Mouse (Mus musculus): ENCODE measurements at regions not wholly inside any gene's neighbourhood (a gene's known extent, or its start where the extent isn't known, plus 50 kb on each side); places are given as distances from the start of the nearest gene placed in this dataset.

GRCm38 (mm10) chr3:100773237-100773636 lies 52.0 kb upstream of the Vtcn1 start:
- H3K27ac ChIP-seq (ENCODE audit: low read depth, low read length), result no peak overlapping the region
- H3K4me1 ChIP-seq (replicated peaks; ENCODE audit: control insufficient read depth, insufficient read depth, low read length), result 0 out of 2 replicates have a peak, but pooled peaks cover 2% of the 10 kb centered on the region
- no peak for ATAC-seq (replicated peaks; ENCODE audit: low FRiP score)
- WGBS, result 71% methylated on average over 6 of the region's 6 CpGs
- no peaks in the 10 kb centered on the region for H3K9me3 ChIP-seq (ENCODE audit: control insufficient read depth, low read length)
- no peak overlapping the region for H3K4me3 ChIP-seq (ENCODE audit: low read depth, low read length)
- H3K27me3 ChIP-seq (replicated peaks; ENCODE audit: control insufficient read depth, insufficient read depth, low read length), result no peaks in the 10 kb centered on the region
- no peak for DNase-seq (ENCODE audit: low spot score)
- no peaks in the 10 kb centered on the region for H3K36me3 ChIP-seq (ENCODE audit: control insufficient read depth, insufficient read depth, low read length)
- H3K9ac ChIP-seq (ENCODE audit: low read depth, low read length), result no peak overlapping the region
- H3K4me2 ChIP-seq, result no peak overlapping the region

GRCm38 (mm10) chr3:100771363-100771762 lies 53.9 kb upstream of the Vtcn1 start:
- DNase-seq (ENCODE audit: low spot score), result no peak
- Histone ChIP-seq H3K9me3 (ENCODE audit: control insufficient read depth, low read length) (no peaks in the 10 kb centered on the region), H3K36me3 (ENCODE audit: control insufficient read depth, insufficient read depth, low read length) (no peaks in the 10 kb centered on the region), H3K4me1 (replicated peaks; ENCODE audit: control insufficient read depth, insufficient read depth, low read length) (0 out of 2 replicates have a peak, but pooled peaks cover 2% of the 10 kb centered on the region), H3K27ac (ENCODE audit: low read depth, low read length) (no peak overlapping the region), H3K4me3 (ENCODE audit: low read depth, low read length) (no peak overlapping the region), H3K27me3 (replicated peaks; ENCODE audit: control insufficient read depth, insufficient read depth, low read length) (no peaks in the 10 kb centered on the region), H3K4me2 (no peak overlapping the region), H3K9ac (ENCODE audit: low read depth, low read length) (no peak overlapping the region)
- WGBS, result 64% methylated on average over 4 of the region's 4 CpGs
- ATAC-seq (replicated peaks; ENCODE audit: low FRiP score), result no peak

- no peak overlapping the region for H3K27ac ChIP-seq (ENCODE audit: low read depth, low read length)
- no peak overlapping the region for H3K4me3 ChIP-seq (ENCODE audit: low read depth, low read length)
- 86% methylated on average over 3 of the region's 3 CpGs for WGBS
- H3K4me2 ChIP-seq, result no peak overlapping the region
- DNase-seq (ENCODE audit: low spot score), result no peak
- H3K27me3 ChIP-seq (replicated peaks; ENCODE audit: control insufficient read depth, insufficient read depth, low read length), result no peaks in the 10 kb centered on the region
- no peak for ATAC-seq (replicated peaks; ENCODE audit: low FRiP score)
- no peak overlapping the region for H3K9ac ChIP-seq (ENCODE audit: low read depth, low read length)
- no peaks in the 10 kb centered on the region for H3K36me3 ChIP-seq (ENCODE audit: control insufficient read depth, insufficient read depth, low read length)
- H3K4me1 ChIP-seq (replicated peaks; ENCODE audit: control insufficient read depth, insufficient read depth, low read length), result 0 out of 2 replicates have a peak, but pooled peaks cover 2% of the 10 kb centered on the region
- H3K9me3 ChIP-seq (ENCODE audit: control insufficient read depth, low read length), result no peaks in the 10 kb centered on the region
These were observed 54.4 kb upstream of the Vtcn1 start for GRCm38 (mm10) chr3:100770841-100771240.

- Histone ChIP-seq H3K27ac (ENCODE audit: low read depth, low read length) (no peak overlapping the region), H3K9ac (ENCODE audit: low read depth, low read length) (no peak overlapping the region), H3K27me3 (replicated peaks; ENCODE audit: control insufficient read depth, insufficient read depth, low read length) (no peaks in the 10 kb centered on the region), H3K4me3 (ENCODE audit: low read depth, low read length) (no peak overlapping the region), H3K4me2 (no peak overlapping the region), H3K36me3 (ENCODE audit: control insufficient read depth, insufficient read depth, low read length) (no peaks in the 10 kb centered on the region), H3K9me3 (ENCODE audit: control insufficient read depth, low read length) (no peaks in the 10 kb centered on the region), H3K4me1 (replicated peaks; ENCODE audit: control insufficient read depth, insufficient read depth, low read length) (0 out of 2 replicates have a peak, but pooled peaks cover 5% of the 10 kb centered on the region)
- DNase-seq (ENCODE audit: low spot score), result no peak
- 83% methylated on average over 4 of the region's 4 CpGs for WGBS
- ATAC-seq (replicated peaks; ENCODE audit: low FRiP score), result no peak
These were observed 56.1 kb upstream of the Vtcn1 start for GRCm38 (mm10) chr3:100769146-100769545.

- Histone ChIP-seq H3K27me3 (replicated peaks; ENCODE audit: control insufficient read depth, insufficient read depth, low read length) (no peaks in the 10 kb centered on the region), H3K9ac (ENCODE audit: low read depth, low read length) (0 out of 2 replicates have a peak overlapping the region, but pooled peaks have one; percentile 14), H3K36me3 (ENCODE audit: control insufficient read depth, insufficient read depth, low read length) (no peaks in the 10 kb centered on the region), H3K4me1 (replicated peaks; ENCODE audit: control insufficient read depth, insufficient read depth, low read length) (0 out of 2 replicates have a peak, but pooled peaks cover 5% of the 10 kb centered on the region), H3K27ac (ENCODE audit: low read depth, low read length) (no peak overlapping the region), H3K4me2 (peak overlapping the region; percentile 39), H3K4me3 (ENCODE audit: low read depth, low read length) (no peak overlapping the region), H3K9me3 (ENCODE audit: control insufficient read depth, low read length) (no peaks in the 10 kb centered on the region)
- ATAC-seq (replicated peaks; ENCODE audit: low FRiP score) (no peak), DNase-seq (ENCODE audit: low spot score) (peak; percentile 37)
- 61% methylated on average over 15 of the region's 15 CpGs for WGBS
These were observed 57.1 kb upstream of the Vtcn1 start for GRCm38 (mm10) chr3:100768170-100768624.

- no peak for ATAC-seq (replicated peaks; ENCODE audit: low FRiP score)
- no peaks in the 10 kb centered on the region for H3K27me3 ChIP-seq (replicated peaks; ENCODE audit: control insufficient read depth, insufficient read depth, low read length)
- WGBS, result 46% methylated on average over 7 of the region's 7 CpGs
These were observed 59.9 kb upstream of the Vtcn1 start for GRCm38 (mm10) chr3:100765323-100765722.

GRCm38 (mm10) chr3:100762895-100763294 lies 62.4 kb upstream of the Vtcn1 start:
- ATAC-seq (replicated peaks; ENCODE audit: low FRiP score) (no peak), DNase-seq (ENCODE audit: low spot score) (no peak)
- no peaks in the 10 kb centered on the region for H3K36me3 ChIP-seq (ENCODE audit: control insufficient read depth, insufficient read depth, low read length)

More at GRCm38 (mm10) chr3:100765323-100765722, 59.9 kb upstream of the Vtcn1 start:
- Histone ChIP-seq H3K4me1 (replicated peaks; ENCODE audit: control insufficient read depth, insufficient read depth, low read length) (0 out of 2 replicates have a peak, but pooled peaks cover 5% of the 10 kb centered on the region), H3K4me2 (no peak overlapping the region), H3K36me3 (ENCODE audit: control insufficient read depth, insufficient read depth, low read length) (no peaks in the 10 kb centered on the region), H3K27ac (ENCODE audit: low read depth, low read length) (no peak overlapping the region), H3K9ac (ENCODE audit: low read depth, low read length) (no peak overlapping the region), H3K9me3 (ENCODE audit: control insufficient read depth, low read length) (no peaks in the 10 kb centered on the region), H3K4me3 (ENCODE audit: low read depth, low read length) (no peak overlapping the region)
- DNase-seq (ENCODE audit: low spot score), result no peak

GRCm38 (mm10) chr3:100759091-100759941 lies 65.9 kb upstream of the Vtcn1 start:
- no peaks in the 10 kb centered on the region for H3K9me3 ChIP-seq (ENCODE audit: control insufficient read depth, low read length)
- 70% methylated on average over 3 of the region's 3 CpGs for WGBS
- DNase-seq (ENCODE audit: low spot score) (no peak), ATAC-seq (replicated peaks; ENCODE audit: low FRiP score) (no peak)
- H3K4me1 ChIP-seq (replicated peaks; ENCODE audit: control insufficient read depth, insufficient read depth, low read length), result no peaks in the 10 kb centered on the region
- H3K27me3 ChIP-seq (replicated peaks; ENCODE audit: control insufficient read depth, insufficient read depth, low read length), result no peaks in the 10 kb centered on the region
- H3K4me3 ChIP-seq (ENCODE audit: low read depth, low read length), result no peak overlapping the region
- no peak overlapping the region for H3K27ac ChIP-seq (ENCODE audit: low read depth, low read length)
- H3K9ac ChIP-seq (ENCODE audit: low read depth, low read length), result no peak overlapping the region
- no peaks in the 10 kb centered on the region for H3K36me3 ChIP-seq (ENCODE audit: control insufficient read depth, insufficient read depth, low read length)
- H3K4me2 ChIP-seq, result no peak overlapping the region

More at GRCm38 (mm10) chr3:100762895-100763294, 62.4 kb upstream of the Vtcn1 start:
- Histone ChIP-seq H3K27ac (ENCODE audit: low read depth, low read length) (no peak overlapping the region), H3K9ac (ENCODE audit: low read depth, low read length) (no peak overlapping the region), H3K27me3 (replicated peaks; ENCODE audit: control insufficient read depth, insufficient read depth, low read length) (no peaks in the 10 kb centered on the region), H3K4me1 (replicated peaks; ENCODE audit: control insufficient read depth, insufficient read depth, low read length) (0 out of 2 replicates have a peak, but pooled peaks cover 3% of the 10 kb centered on the region), H3K9me3 (ENCODE audit: control insufficient read depth, low read length) (no peaks in the 10 kb centered on the region), H3K4me3 (ENCODE audit: low read depth, low read length) (no peak overlapping the region), H3K4me2 (no peak overlapping the region)

- ATAC-seq (replicated peaks; ENCODE audit: low FRiP score), result no peak
- no peak overlapping the region for H3K27ac ChIP-seq (ENCODE audit: low read depth, low read length)
- no peak overlapping the region for H3K9ac ChIP-seq (ENCODE audit: low read depth, low read length)
- no peaks in the 10 kb centered on the region for H3K9me3 ChIP-seq (ENCODE audit: control insufficient read depth, low read length)
- no peak overlapping the region for H3K4me2 ChIP-seq
- WGBS, result 90% methylated on average over 1 of the region's 1 CpGs
- H3K27me3 ChIP-seq (replicated peaks; ENCODE audit: control insufficient read depth, insufficient read depth, low read length), result no peaks in the 10 kb centered on the region
- no peaks in the 10 kb centered on the region for H3K4me1 ChIP-seq (replicated peaks; ENCODE audit: control insufficient read depth, insufficient read depth, low read length)
- no peak overlapping the region for H3K4me3 ChIP-seq (ENCODE audit: low read depth, low read length)
- no peaks in the 10 kb centered on the region for H3K36me3 ChIP-seq (ENCODE audit: control insufficient read depth, insufficient read depth, low read length)
- no peak for DNase-seq (ENCODE audit: low spot score)
These were observed 69.4 kb upstream of the Man1a2 start for GRCm38 (mm10) chr3:100754677-100755076.
